Mouse (Mus musculus): Measurements from ENCODE around the gene Fam169a.
A peak's percentile ranks its signal among the peaks of the same experiment; 100 is the strongest.
"Not testable (repeated sequence)": the region's sequence is repeated elsewhere in the genome, so short reads cannot be mapped to it uniquely, and the experiment has no call there.

The Fam169a gene

GRCm38 (mm10) chr13:97066649-97067550, at the start of gene Fam169a:
Gene Fam169a (plus strand): TSS chr13:97067286.
- no peak for DNase-seq

DNA sequence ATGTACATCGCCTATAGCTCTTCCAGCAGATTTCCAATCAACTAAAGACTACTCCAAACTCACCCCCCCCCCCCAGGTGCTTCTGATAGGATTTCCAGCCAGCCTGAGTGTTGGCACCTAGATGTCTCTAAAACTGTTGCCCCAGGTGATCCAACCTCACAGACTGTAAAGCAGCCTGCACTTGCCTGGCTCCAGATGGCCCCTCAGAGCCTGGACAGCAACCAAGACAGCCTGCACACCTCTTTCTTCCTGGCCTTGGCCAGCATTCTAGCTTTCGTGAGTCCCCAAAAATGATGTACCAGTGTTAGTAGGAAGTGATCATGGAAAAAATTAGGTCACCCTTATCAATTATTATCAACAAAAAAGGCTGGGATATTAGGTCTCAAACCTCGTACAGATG, 49.4 kb upstream of the Fam169a start:
- DNase-seq, result peak; percentile 67

- no peak for DNase-seq
Observed at GRCm38 (mm10) chr13:97020122-97020521, 47.0 kb upstream of the Fam169a start.

DNA sequence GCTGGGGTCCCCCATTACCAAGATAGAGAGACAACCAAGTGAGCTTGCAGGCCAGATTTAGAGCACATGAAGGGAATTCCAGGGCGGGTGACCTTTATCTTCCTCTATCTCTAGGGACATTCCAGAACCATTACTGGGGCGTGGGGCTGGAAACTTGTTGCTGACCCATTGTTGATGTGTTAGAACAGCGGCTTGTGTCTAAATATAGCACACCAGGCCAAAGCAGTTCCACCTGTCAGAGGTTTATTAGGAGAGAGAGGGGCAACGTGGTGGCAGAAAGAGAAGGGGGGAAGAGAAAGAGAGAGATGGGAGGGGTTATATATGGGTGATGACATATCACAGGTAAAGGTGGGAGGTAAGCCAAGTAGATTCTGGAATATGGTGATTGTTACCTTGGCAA, 45.2 kb upstream of the Fam169a start:
- no peak for DNase-seq

DNA sequence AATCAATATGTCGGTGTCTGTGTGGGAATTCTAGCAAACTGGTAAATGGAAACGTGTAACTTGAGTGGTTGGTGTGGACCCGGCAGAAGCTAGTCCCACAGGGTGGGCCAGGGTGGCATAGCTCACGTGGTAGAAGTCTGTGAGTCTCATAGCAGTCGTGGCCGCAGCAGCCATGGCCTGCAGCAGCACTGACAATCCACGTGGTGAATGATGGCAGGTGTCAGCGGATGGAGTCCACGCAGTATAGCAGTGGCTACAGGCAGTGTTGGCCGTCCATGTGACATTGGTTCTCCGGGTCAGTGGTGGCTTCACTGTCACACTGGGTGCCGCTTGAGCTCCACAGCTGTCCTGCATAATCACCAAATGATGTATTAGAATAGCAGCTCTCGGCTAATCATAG, 37.0 kb upstream of the Fam169a start:
- no peak for DNase-seq

DNA sequence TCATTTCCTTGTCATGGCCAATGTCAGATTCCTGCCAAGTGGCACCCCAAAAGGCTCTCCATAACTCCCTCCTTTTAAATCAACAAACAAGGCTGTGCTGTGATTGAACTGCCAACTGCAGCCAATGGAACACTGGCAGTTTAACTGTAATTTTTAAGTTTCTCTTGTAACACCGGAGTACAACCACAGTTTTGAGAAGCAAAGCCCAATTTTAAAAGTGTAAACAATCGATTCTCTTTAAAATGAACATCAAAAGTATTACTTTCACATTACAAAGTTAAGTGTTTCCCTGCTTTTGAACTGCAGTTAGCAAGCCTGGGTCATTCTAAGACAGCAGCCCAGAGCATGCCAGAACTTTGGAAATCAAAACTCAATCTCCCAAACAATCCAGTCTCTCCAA, 32.8 kb upstream of the Fam169a start, which contains the start of gene 1700029F12Rik:
Gene 1700029F12Rik (minus strand): TSS at position 101 of the 400 bp plus-strand sequence.
- DNase-seq, result no peak

GRCm38 (mm10) chr13:97051158-97051557, 15.9 kb upstream of the Fam169a start:
- peak; percentile 77 for DNase-seq

- DNase-seq, result peak; percentile 50
Observed at GRCm38 (mm10) chr13:97052667-97053066, 14.4 kb upstream of the Fam169a start.

DNA sequence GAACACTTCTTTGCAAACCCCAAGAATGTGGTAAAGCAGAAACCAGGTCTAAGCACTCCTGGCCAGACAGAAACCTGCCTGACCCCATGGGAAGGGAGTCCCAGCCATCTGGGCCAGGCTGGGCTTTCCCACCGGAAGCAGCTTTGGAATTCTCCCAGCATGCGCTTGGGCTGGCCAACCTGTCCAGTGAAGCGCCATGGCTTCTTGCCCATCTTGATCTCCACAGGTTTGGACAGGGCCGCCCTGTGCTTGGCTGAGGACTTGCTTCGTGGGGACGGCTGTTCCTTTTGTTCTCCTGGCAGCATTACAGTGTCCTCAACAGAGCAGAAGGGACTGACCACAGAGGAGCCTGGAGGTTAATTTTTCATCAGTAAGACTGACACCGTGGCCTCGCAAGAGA, 13.2 kb upstream of the Fam169a start:
- DNase-seq, result peak; percentile 89

- DNase-seq, result no peak
Observed at GRCm38 (mm10) chr13:97057817-97058216, 9.3 kb upstream of the Fam169a start.

GRCm38 (mm10) chr13:97059746-97060145, 7.3 kb upstream of the Fam169a start:
- no peak for DNase-seq

DNA sequence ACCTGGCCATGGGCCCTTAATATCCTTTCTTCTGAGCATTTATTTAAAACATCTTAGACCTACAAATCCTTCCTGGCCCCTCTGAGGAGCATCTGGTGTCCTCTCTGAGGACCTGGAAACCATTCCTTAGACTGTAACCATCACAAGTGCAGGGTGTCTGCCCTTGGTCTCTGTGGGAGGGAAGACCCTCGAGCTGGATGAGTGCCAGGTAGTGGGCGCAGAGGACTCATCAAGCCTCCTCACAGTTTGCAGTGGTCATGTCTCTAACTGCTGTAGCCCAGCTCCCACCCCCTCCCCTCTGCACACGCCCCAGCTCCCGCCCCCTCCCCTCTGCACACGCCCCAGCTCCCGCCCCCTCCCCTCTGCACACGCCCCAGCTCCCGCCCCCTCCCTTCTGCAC, 6.8 kb upstream of the Fam169a start:
- no peak for DNase-seq

DNA sequence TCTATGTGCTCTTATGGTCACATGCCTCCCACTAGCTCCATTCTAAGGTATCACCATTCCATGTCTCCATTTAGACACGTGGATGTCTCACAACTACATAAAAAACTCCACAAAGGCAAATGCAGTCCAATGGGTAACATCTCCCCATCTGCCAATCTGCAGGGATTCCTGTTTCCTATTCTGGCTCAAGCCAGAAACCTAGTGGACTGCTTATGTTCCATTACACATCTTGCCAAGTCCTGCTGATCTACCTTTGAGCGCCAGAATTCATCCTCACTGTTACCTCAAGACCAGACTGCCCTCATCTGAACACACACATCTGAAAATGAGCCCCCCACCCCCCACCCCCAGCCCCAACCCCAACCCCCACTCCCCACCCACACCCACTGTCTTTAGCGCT, 4.9 kb upstream of the Fam169a start:
- peak; percentile 73 for DNase-seq

DNA sequence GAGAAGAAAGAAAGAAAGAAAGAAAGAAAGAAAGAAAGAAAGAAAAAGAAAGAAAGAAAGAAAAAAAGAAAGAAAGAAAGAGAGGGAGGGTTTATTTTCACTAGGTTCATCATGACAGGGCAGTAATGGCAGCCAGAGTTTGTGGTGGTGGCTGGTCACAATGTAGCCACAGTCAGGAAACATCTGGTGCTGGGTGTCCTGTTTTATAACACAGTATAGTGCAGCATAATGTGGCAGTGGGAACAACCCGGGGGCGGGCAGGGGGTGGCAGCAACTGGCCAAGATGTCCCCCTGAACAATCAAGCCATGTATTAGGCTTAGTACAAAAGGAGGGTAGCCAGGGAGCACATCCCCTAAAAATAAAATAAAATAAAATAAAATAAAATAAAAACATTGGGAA, 3.7 kb upstream of the Fam169a start:
- DNase-seq, result no peak

- no peak for DNase-seq
Observed at GRCm38 (mm10) chr13:97064413-97064812, 2.7 kb upstream of the Fam169a start.

DNA sequence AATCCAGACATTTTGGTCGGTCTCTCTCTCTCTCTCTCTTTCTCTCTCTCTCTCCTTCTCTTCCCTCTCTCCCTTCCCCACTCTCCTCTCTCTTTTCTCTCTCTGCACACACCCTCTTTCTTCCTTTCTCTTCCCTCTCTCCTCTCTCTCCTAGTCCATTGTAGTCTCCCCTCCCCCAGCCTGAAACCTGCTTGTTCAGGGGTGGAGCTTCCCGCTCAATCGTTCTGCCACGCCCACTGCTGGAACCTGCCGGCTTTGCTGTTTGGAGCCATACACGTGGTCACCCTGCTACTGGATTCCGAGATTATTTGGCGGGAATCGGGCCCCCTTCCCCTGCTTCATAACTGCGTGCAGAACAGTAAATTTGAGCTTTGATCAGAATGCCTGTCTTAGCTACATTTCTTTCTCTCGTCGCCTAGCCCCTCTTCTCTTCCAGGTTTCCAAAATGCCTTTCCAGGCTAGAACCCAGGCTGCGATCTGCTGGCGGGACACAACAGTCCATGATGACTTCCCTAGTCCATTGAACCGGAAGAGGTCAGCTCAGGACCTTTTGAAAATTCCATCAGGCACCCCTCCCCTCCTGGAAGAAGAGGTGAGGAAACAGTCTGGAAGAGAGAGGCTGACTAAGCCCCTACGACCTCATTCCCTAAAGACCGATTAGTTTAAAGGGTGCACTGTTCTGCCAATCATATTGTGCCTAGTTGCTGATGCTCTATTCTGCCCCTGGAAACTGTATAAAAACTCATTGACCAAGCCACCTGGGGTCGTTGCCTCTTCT, 2.1 kb upstream of the Fam169a start:
- DNase-seq, result not testable (repeated sequence)

DNA sequence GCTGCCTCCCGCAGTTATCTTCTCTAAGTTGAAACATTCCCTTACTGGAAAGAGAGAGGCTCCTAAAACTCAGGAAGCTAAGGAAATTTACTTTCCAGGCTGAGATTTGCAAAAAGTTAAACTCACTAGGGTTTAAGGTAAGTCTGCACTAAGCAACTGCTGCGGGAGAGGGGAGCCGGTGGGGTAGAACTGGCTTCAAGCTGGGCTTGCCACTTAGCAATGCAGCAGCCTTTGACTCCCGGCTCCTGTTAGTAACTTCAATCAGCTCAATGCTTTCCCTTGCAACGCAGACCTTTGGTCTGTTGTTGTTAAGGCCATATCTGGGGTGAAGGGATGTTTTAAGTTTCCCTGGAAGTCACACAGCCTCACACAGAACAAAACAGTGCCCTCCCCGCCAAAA, 605 bp downstream of the Fam169a start:
- no peak for DNase-seq

DNA sequence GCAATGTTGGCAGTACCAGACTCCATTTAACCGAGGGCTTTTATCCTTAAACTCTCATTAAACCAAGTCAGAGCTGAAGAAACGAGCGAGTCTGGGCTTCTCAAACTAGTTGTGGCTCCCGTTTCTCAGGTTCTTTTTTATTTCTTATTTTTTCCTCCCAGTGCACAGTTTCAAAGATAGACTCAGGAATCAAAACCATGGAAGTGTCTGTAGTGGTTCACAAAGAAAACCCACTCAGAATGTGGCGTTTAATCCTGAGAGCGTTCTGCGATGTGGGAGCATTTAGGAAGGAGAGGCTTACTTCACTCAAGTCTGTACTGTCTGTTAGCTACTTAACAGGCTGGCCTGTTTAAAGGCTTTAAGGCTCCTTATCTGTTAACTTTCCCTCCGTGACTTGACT, 1.1 kb downstream of the Fam169a start:
- DNase-seq, result no peak

- peak; percentile 49 for DNase-seq
Observed at GRCm38 (mm10) chr13:97070931-97071625, 4.0 kb downstream of the Fam169a start.

- peak; percentile 59 for DNase-seq
Observed at GRCm38 (mm10) chr13:97071626-97072241, 4.6 kb downstream of the Fam169a start.

GRCm38 (mm10) chr13:97073497-97073896, 6.4 kb downstream of the Fam169a start:
- no peak for DNase-seq

DNA sequence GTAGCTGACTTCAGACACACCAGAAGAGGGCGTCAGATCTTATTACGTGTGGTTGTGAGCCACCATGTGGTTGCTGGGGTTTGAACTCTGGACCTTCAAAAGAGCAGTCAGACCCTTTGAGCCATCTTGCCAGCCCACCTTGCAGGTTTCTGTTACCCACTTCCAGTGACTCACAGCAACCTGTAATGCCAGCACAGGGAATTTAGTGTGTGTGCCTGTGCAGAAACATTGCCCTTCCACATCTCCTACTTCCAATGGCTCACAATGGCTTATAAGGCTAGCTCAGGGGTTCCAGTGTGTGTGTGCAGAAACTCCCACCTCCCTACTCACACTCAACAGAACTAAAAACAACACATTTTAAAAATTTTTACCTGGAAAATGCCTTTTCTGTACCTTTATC, 10.5 kb downstream of the Fam169a start:
- DNase-seq, result no peak

DNA sequence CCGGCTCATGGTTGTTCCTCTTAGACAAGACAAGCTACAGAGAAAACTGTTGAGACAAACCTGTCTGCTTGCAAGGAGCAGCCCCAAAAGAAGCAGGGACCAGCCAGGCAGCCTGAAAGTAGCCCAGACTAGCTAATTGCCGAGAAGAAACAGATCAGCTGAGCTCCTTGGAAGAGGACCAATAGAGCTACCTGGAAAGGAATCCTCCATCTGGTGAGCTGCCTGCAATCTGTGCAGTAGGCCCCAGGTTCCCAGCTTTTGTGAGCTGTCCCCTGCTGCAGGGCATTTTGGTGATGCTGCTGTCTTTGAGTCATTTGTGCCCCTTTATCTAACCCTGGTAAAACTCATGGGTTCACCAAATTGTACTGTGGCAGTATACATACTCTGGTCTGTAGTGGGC, 13.1 kb downstream of the Fam169a start:
- peak; percentile 70 for DNase-seq

All from cerebellum, adult 9-11 months (tissue).